Mouse (Mus musculus) urinary bladder, postnatal 4 days (tissue): ENCODE results near the gene Nploc4.
"Not testable (repeated sequence)": the region's sequence is repeated elsewhere in the genome, so short reads cannot be mapped to it uniquely, and the experiment has no call there.

ENCODE experiments used
- DNase-seq, 2 experiments: peaks; one replicate each; pipeline ENCODE4 v3.0.0; 2021 to 2022; ENCODE audit warnings: low spot score in 2 of 2

Gene Nploc4

GRCm38 (mm10) chr11:120354304-120355276 lies 82.9 kb downstream of the Nploc4 start:
- peak in 1 of 2 experiments; percentile 54 for DNase-seq

GRCm38 (mm10) chr11:120353500-120354303 lies 83.8 kb downstream of the Nploc4 start:
- DNase-seq: peak; percentile 81 to 87

GRCm38 (mm10) chr11:120352571-120353290 lies 84.8 kb downstream of the Nploc4 start:
- DNase-seq: peak; percentile 21 to 60

- DNase-seq: not testable (repeated sequence)
Observed at GRCm38 (mm10) chr11:120352093-120352350, 85.5 kb downstream of the Nploc4 start.

- peak in 1 of 2 experiments; percentile 56 for DNase-seq
Observed at GRCm38 (mm10) chr11:120351250-120352092, 86.0 kb downstream of the Nploc4 start.

- no peak for DNase-seq
Observed at GRCm38 (mm10) chr11:120350711-120351110, 86.8 kb downstream of the Nploc4 start.

- DNase-seq: peak; percentile 90 to 92
Observed at GRCm38 (mm10) chr11:120349986-120350702, 87.4 kb downstream of the Nploc4 start.

GRCm38 (mm10) chr11:120349371-120349985 lies 88.0 kb downstream of the Nploc4 start:
- peak in 1 of 2 experiments; percentile 63 for DNase-seq

- DNase-seq: peak; percentile 61 to 66
Observed at GRCm38 (mm10) chr11:120348684-120349370, 88.7 kb downstream of the Nploc4 start.

- DNase-seq: peak; percentile 84 to 89
Observed at GRCm38 (mm10) chr11:120347791-120348683, 89.5 kb downstream of the Nploc4 start, which contains the start of gene Actg1. TSS of gene Actg1 (minus strand) at chr11:120348542.

- DNase-seq: peak in 1 of 2 experiments; percentile 39
Observed at GRCm38 (mm10) chr11:120347301-120347700, 90.2 kb downstream of the Nploc4 start.

- DNase-seq: peak in 1 of 2 experiments; percentile 46
Observed at GRCm38 (mm10) chr11:120346383-120347034, 91.0 kb downstream of the Nploc4 start.

- peak in 1 of 2 experiments; percentile 57 for DNase-seq
Observed at GRCm38 (mm10) chr11:120345067-120345681, 92.3 kb downstream of the Nploc4 start.

GRCm38 (mm10) chr11:120344310-120344920 lies 93.1 kb downstream of the Nploc4 start:
- peak in 1 of 2 experiments; percentile 54 for DNase-seq

GRCm38 (mm10) chr11:120343519-120344309 lies 93.8 kb downstream of the Nploc4 start:
- peak in 1 of 2 experiments; percentile 56 for DNase-seq
